Mouse (Mus musculus) ES-CJ7 (cell line): ENCODE results near the gene Car14.

Experiments used
- DNase-seq: peaks from one replicate; pipeline ENCODE4 v3.0.0; 2011; ENCODE audit warnings: low read depth, low spot score

Gene Car14

DNA sequence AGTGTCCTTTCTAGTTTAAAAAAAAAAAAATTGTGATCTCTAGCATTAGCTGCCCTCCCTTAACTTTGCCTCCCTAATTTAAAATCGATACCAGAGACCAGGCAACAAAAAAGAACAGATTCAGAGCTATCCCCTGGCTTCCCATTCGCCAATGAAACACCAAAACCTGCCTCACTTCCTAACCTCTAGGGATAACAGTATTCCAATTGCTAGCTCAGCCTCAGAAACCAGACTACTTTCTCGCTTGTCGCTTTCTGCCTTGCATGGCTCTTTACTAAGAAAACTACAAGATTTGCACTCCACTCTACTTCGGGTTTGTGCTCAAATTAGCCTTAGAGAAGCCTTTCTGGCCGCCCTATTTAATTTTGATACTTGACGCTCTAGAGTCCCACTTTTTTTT, 48.4 kb downstream of the Car14 start:
- DNase-seq: no peak

DNA sequence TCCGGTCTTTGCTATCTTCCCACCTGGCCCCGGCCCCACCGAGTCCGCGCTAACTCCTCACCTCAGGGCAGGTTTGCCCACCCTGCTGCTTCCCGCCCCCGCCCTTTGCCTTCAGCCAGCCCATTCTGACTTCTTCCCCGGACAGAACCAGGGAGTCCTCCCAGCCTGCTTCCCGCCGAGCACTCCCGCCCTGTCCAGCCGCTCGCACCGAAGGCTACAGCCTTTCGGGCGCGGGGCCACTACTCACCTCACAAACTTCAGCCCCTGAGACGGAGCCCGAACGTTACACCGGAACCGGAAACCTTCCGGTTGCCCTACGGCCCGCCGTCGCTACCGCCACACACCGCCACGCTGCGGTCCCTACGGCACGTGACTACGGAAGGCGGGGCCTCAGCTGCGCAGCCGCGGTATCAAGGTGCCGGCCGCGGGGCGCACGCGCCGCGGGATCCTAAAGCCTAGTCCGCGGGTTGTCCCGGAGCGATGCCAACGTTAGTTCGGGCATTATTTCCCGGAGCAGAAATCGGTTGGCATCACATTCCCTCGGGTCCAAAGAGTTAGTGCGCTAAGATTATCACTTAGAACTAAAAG, 48.9 kb downstream of the Car14 start, which contains the start of gene Prpf3:
Gene Prpf3 (minus strand): TSS at position 384 of the 588 bp plus-strand sequence.
- DNase-seq: peak; percentile 94

DNA sequence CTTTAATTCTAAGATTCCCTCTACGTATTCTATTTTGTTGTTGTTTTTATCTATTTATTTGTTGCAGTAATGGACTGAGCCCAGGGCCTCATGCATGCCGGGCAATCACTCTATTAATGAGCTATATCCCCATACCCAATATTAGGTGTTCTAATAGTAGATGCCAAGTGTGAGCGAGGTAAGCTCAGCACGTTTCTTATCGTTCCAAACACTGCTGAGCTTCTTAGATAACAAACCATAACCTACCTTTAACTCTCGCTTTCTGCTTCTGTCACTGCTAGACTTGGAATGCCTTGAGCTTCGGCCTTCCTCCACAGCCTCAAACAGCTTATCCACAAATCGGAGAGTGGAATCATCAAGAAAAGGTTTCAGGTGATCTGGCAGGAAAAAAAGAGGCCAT, 53.2 kb downstream of the Car14 start:
- DNase-seq: no peak

DNA sequence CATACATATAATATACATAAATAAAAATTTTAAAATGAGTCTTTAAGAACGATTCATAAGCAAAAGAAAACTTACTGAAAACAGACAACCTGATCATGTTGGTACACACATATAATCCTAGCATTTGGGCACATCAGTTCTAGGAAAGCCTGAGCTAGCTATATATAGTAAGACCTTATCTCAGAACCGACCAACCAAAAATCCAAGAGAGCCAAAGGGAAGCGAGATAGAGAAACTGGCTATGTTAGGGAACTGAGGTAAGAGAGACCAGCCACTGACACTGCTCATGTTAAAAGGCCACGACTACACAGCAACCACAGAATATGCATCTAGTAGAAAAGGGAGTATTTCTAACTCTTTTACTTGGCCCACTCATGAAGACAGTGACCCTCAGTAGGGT, 53.9 kb downstream of the Car14 start:
- no peak for DNase-seq
